Mouse (Mus musculus) c-Kit-positive CD71-positive TER-119-negative erythroid progenitor cells, embryonic 14.5 days (primary cell): ENCODE measurements around the gene Gm9639.
A peak's percentile ranks its signal among the peaks of the same experiment; 100 is the strongest.
"Not testable (repeated sequence)": the region's sequence is repeated elsewhere in the genome, so short reads cannot be mapped to it uniquely, and the experiment has no call there.

ENCODE experiments used
- DNase-seq: peaks from one replicate; pipeline ENCODE4 v3.0.0-alpha.2; 2013; ENCODE audit warnings: low read depth

The Gm9639 gene

GRCm38 (mm10) chr10:77794976-77795375 is at the start of gene Gm9639:
TSS of gene Gm9639 (minus strand) at chr10:77795076.
- no peak for DNase-seq

GRCm38 (mm10) chr10:77839006-77839405 is 44.1 kb upstream of the Gm9639 start:
- DNase-seq, result no peak

- no peak for DNase-seq
Measured at GRCm38 (mm10) chr10:77835647-77836046, 40.8 kb upstream of the Gm9639 start, which contains the start of gene Krtap10-10. TSS of gene Krtap10-10 (plus strand) at chr10:77835947.

DNA sequence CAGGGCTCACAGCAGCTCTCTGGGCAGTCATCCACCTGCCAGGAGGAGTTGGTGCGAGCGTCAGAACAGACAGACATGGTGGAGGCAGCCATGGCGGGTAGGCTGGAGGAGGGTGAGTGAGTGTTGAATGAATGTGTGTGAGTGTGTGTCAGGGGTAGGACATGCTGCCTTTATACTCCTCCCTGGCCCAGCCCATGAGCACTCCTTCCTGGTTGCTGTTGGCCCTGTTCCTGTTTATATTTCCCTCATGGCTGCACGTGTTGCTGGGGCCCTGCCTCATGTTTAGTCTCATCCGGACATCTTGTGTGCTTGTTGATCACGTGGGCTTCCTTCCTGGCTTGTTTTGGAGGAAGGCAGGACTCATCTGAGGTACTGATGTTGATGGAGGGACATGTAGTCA is 32.1 kb upstream of the Gm9639 start, which contains the start of gene Krtap10-4:
TSS of gene Krtap10-4 (minus strand) at position 145 of the 400 bp plus-strand sequence.
- DNase-seq, result no peak

DNA sequence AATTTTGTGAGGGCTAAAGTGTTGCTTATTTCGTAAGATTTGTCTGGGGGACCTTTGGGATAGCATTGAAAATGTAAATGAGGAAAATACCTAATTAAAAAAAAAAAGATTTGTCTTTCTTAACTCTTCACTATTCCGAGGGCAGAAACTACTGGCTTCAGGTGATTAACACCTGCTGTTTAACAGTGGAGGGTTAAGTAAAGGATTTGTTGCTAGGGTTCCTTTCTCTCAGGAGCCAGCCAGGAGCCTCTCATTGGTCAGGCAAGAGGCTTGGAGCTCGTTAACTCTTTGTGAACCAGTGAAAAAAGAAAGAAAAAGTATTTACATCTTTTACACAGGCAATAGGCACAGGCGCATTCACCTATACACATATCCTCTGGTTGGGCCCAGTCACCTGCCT is 24.3 kb upstream of the Gm9639 start:
- no peak for DNase-seq

DNA sequence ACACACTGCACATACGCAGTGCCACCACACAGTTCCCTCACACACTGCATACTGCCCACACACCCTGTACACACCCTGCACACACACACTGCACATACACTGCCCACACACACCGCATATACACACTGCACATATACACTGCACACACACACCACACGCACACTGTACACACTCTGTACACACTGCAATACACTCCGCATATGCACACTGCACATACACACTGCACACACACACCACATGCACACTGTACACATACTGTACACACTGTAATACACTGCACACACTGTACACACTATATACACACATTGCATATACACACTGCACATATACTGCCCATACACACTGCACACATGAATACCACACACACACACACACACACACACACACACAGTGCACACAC is 23.6 kb upstream of the Gm9639 start:
- DNase-seq, result no peak

DNA sequence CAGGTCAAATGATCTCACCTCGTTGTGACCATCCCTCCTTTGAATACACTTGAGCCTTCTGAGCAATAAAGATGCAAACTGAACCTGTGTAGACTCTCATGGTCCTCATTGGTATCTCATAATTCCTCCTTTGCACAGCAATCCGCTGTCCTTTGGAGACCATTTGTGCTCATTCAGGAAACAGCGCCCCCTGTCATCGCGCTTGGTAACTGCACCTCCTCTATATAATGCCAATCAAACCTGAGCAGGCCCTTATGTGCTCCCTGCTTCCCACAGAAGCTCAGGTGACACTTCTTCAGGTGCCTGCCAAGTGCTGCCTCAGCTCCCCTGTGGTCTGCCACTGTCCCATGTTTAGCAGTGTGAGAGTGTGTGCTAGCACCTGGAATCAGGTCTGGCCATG is 20.6 kb upstream of the Gm9639 start:
- DNase-seq, result peak; percentile 7

- DNase-seq, result no peak
Measured at GRCm38 (mm10) chr10:77814382-77814781, 19.5 kb upstream of the Gm9639 start, which contains the start of gene Gm2696. TSS of gene Gm2696 (plus strand) at chr10:77814682.

GRCm38 (mm10) chr10:77811743-77812142 is 16.9 kb upstream of the Gm9639 start, which contains the start of gene Gm9507:
TSS of gene Gm9507 (minus strand) at chr10:77811843.
- DNase-seq, result no peak

GRCm38 (mm10) chr10:77804095-77804494 is 9.2 kb upstream of the Gm9639 start:
- DNase-seq, result no peak

DNA sequence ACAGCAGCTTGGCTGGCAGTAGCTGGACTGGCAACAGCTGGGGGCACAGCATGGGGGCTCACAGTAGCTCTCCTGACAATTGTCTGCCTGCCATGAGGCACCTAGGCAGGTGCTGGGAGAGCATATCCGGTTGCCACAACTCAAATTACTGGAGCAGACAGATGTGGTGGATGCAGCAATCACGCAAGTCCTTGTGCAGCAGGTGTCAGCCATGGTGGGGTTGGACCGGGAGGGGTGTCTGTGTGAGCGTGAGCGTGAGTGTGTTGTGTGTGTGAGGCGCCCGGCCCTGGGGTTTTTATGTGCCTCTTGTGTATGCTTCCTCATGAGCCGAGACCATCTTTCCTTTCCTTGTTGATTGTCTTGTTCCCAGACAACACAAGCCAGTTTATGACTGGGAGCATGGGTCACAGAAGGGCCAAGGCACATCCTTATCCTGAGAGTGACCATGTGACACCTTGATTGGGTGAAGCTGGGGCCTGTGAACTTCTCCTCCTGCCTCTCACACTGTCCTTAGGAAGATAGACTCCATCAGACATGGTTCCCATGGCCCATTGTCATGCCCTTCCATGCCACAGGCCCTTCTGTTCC is 4.1 kb upstream of the Gm9639 start, which contains the start of gene Gm19668:
TSS of gene Gm19668 (minus strand) at position 213 of the 588 bp plus-strand sequence.
- DNase-seq, result no peak

- not testable (repeated sequence) for DNase-seq
Measured at GRCm38 (mm10) chr10:77798164-77798920, 3.5 kb upstream of the Gm9639 start.

DNA sequence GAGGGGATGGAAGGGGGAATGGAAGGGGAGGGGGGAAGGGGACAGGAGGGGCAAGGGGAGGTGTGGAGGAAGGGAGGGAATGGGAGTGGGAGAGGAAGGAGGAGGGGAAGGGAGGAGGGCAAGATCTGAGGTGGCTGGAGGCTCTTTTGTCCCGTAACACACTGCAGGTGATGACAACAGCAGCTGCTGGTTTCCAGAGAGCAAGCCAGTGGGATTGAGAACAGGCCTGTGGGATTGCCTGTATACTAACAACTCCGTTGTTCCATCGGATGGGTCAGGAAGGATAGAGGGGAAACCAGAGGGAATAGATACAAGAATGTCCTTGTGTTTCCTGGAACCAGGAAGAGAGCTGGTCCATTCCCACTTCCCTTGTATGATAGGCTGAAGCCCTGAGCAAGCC is 2.8 kb upstream of the Gm9639 start:
- no peak for DNase-seq

- DNase-seq, result no peak
Measured at GRCm38 (mm10) chr10:77788621-77789020, 6.3 kb downstream of the Gm9639 start.

GRCm38 (mm10) chr10:77787876-77788275 is 7.0 kb downstream of the Gm9639 start, which contains the start of gene Gm7137:
TSS of gene Gm7137 (minus strand) at chr10:77788200.
- not testable (repeated sequence) for DNase-seq

- not testable (repeated sequence) for DNase-seq
Measured at GRCm38 (mm10) chr10:77783396-77783795, 11.5 kb downstream of the Gm9639 start.

- not testable (repeated sequence) for DNase-seq
Measured at GRCm38 (mm10) chr10:77782442-77782841, 12.4 kb downstream of the Gm9639 start, which contains the start of gene Gm3250. TSS of gene Gm3250 (minus strand) at chr10:77782542.

GRCm38 (mm10) chr10:77776844-77777243 is 18.0 kb downstream of the Gm9639 start, which contains the start of gene Gm7138:
TSS of gene Gm7138 (minus strand) at chr10:77776944.
- DNase-seq, result not testable (repeated sequence)

DNA sequence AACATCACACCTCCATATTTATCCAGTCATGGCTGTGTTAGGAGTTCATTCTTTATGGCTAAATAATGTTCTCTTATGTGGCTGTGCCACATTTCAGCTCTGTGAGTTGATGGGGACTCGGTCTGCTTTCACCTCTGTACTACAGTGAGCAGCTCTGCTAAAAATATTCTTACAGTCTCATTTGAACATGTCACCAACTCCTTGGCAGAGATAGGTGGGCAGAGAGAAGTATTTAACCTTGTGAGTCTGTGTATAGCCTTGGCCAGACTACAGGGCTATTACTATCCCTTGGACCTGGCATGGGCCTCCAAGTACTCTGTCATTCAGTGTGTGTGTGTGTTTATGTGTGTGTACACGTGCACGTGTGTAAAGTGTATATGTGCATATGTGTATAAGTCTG is 22.7 kb downstream of the Gm9639 start:
- not testable (repeated sequence) for DNase-seq

DNA sequence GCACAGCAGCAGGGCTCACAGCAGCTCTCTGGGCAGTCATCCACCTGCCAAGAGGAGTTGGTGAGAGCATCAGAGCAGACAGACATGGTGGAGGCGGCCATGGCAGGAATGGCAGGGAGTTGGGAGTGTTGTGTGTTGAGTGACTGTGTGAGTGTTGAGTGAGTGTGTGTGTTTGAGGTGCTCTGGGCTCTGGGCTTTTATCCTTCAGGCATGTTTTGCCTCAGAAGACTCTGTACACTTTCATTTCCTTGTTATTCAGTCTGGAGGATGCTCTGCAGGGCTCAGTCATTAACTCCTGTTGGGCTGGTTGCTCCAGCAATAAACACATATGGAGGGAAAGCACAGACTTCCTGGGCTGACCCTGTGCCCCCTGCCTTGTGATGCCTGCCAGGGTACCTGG is 23.7 kb downstream of the Gm9639 start, which contains the start of gene Gm3238:
TSS of gene Gm3238 (minus strand) at position 101 of the 400 bp plus-strand sequence.
- not testable (repeated sequence) for DNase-seq

DNA sequence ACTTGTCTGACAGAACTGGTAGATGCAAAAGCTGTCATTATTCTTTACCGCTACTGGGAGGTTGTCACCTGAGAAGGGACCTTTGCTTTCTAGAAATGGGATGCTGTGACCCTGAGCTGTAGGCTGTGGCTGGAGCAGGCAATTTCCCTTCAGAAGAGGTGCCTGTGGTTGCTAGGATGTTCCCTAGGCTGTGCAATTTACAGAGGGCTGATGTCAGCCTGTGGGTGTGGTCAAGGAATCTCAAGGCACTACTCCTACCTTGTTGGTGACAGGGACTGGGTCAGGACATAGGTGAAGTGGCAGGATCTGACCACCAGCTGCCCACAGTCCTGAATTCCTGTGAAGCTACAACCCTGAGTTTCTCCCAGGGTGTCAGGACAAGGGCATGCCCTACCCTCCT is 25.1 kb downstream of the Gm9639 start:
- no peak for DNase-seq

DNA sequence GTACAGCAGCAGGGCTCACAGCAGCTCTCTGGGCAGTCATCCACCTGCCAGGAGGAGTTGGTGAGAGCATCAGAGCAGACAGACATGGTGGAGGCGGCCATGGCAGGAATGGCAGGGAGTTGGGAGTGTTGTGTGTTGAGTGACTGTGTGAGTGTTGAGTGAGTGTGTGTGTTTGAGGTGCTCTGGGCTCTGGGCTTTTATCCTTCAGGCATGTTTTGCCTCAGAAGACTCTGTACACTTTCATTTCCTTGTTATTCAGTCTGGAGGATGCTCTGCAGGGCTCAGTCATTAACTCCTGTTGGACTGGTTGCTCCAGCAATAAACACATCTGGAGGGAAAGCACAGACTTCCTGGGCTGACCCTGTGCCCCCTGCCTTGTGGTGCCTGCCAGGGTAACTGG is 35.3 kb downstream of the Gm9639 start, which contains the start of gene Gm3233:
TSS of gene Gm3233 (minus strand) at position 101 of the 400 bp plus-strand sequence.
- DNase-seq, result not testable (repeated sequence)

GRCm38 (mm10) chr10:77753448-77753847 is 41.4 kb downstream of the Gm9639 start:
- no peak for DNase-seq
